Mouse (Mus musculus) large intestine, adult 2 months (tissue): ENCODE measurements around the gene Ptprm. TPM values are rescaled to one million over a fixed set of nuclear protein-coding genes. Genes with fewer than 3 reads are reported as not detected.

Source experiments
- DNase-seq: peaks from one replicate; pipeline ENCODE4 v3.0.0-alpha.2; 2012; ENCODE audit warnings: low read depth, low spot score
- WGBS: fragments of 180-500 bp; shearing (Covaris S2); methylation state at CpG from one replicate; pipeline ENCODE4 v1.1.7; 2018; 5-methylcytosine and 5-hydroxymethylcytosine counted together
- polyA plus RNA-seq: library from polyadenylated mRNA; depleted of rRNA; stranded (reverse); fragments of >200 nt; gene quantifications from 2 replicates; pipeline ENCODE4 v1.2.3, GENCODE M21; 2012

Ptprm gene
- polyA plus RNA-seq, 1 experiment = 2.6 TPM

GRCm38 (mm10) chr17:66683411-66683810 lies 670.8 kb downstream of the Ptprm start:
- WGBS = 56% methylated on average over 8 of the region's 8 CpGs
- no peak for DNase-seq

- DNase-seq = peak; percentile 54
- WGBS = 32% methylated on average over 4 of the region's 4 CpGs
These were observed 673.6 kb downstream of the Ptprm start for GRCm38 (mm10) chr17:66680662-66681061.

- no peak for DNase-seq
- WGBS = 87% methylated on average over 2 of the region's 2 CpGs
These were observed 679.6 kb downstream of the Ptprm start for GRCm38 (mm10) chr17:66674667-66675066.

GRCm38 (mm10) chr17:66671715-66672230 lies 682.5 kb downstream of the Ptprm start:
- no peak for DNase-seq
- 91% methylated on average over 16 of the region's 16 CpGs for WGBS

- DNase-seq = no peak
- 83% methylated on average over 8 of the region's 8 CpGs for WGBS
These were observed 683.0 kb downstream of the Ptprm start for GRCm38 (mm10) chr17:66671287-66671686.

- no peak for DNase-seq
- 86% methylated on average over 3 of the region's 3 CpGs for WGBS
These were observed 688.5 kb downstream of the Ptprm start for GRCm38 (mm10) chr17:66665791-66666190.

GRCm38 (mm10) chr17:66665201-66665756 lies 689.0 kb downstream of the Ptprm start:
- no peak for DNase-seq
- WGBS = 83% methylated on average over 3 of the region's 3 CpGs

- 88% methylated on average over 10 of the region's 10 CpGs for WGBS
- DNase-seq = no peak
These were observed 689.5 kb downstream of the Ptprm start for GRCm38 (mm10) chr17:66664796-66665195.

GRCm38 (mm10) chr17:66659242-66659641 lies 695.0 kb downstream of the Ptprm start:
- WGBS = 20% methylated on average over 3 of the region's 3 CpGs
- no peak for DNase-seq

- no peak for DNase-seq
- 85% methylated on average over 7 of the region's 7 CpGs for WGBS
These were observed 716.1 kb downstream of the Ptprm start for GRCm38 (mm10) chr17:66637951-66638722.

GRCm38 (mm10) chr17:66619996-66620656 lies 734.1 kb downstream of the Ptprm start:
- WGBS = 80% methylated on average over 13 of the region's 13 CpGs
- no peak for DNase-seq

- DNase-seq = no peak
- WGBS = 88% methylated on average over 3 of the region's 3 CpGs
These were observed 734.9 kb downstream of the Ptprm start for GRCm38 (mm10) chr17:66619255-66619826.
